9 mouse cellular contexts compared by ENCODE assay signal in the genomic region with DNA sequence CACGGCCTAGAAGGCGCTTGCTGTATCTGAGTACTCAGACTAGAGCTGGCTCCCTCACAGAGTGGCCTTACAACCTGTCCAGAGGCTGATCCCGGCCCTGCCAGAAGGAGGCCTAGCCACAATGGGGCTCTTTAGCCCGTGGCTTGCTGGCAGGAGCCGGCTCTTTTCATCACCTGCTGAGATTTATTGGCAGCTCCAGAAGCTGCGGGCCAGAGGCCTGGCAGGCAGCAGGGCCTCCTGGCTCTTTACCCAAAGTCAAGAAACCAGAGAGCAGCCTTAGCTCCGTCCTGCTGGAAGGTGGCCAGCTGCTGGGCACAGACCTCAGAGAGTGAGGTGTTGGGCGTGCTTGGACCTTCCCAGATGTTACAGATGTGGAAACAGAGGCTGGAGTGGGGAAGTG. TPM values are rescaled to one million over a fixed set of nuclear protein-coding genes. Genes with fewer than 3 reads are reported as not detected.
DNase-seq lines count a peak whose midpoint lies in the region; ATAC-seq lines count a peak whose summit lies in the region.
"Had no signal": no experiment of that assay in that cellular context is flagged by ENCODE, and none has a peak within 500 bp of the region (broad histone marks: within the 10 kb centered on the region; RNA-seq: fewer than 3 reads in every experiment).

No protein-coding gene starts in this region.

- no peak overlapping the region for H3K27ac ChIP-seq in liver, embryonic 12.5 days

- no peak overlapping the region for H3K4me3 ChIP-seq in liver, embryonic 12.5 days

- no peaks in the 10 kb centered on the region for H3K9me3 ChIP-seq in liver, embryonic 12.5 days (replicated peaks)

- 59% methylated on average over 8 of the region's 8 CpGs for WGBS in liver, embryonic 12.5 days (ENCODE audit: insufficient replicate concordance)

- H3K4me1 ChIP-seq in liver, embryonic 12.5 days, result peaks cover 82% of the 10 kb centered on the region

- no peaks in the 10 kb centered on the region for H3K36me3 ChIP-seq in liver, embryonic 12.5 days

- intact Hi-C loops in left cerebral cortex, postnatal 10 days (cut with DNase I), result no loop called here

- no peak overlapping the region for H3K4me2 ChIP-seq in liver, embryonic 12.5 days

- H3K9ac ChIP-seq in liver, embryonic 12.5 days, result no peak overlapping the region

- no peak for ATAC-seq in liver, embryonic 12.5 days

- DNase-seq in left cerebral cortex, postnatal 10 days (ENCODE audit: extremely low spot score in 1 of 2, low spot score in 2 of 2), result peak; percentile 13 to 61
- DNase-seq in left cerebral cortex, adult 8-10 months (ENCODE audit: low spot score in 2 of 2), result no peak
- DNase-seq in adrenal gland, postnatal 25 days, result peak; percentile 66
- peak; percentile 95 for DNase-seq in fibroblast of lung, adult 2 months (ENCODE audit: low read depth)
- peak; percentile 37 for DNase-seq in kidney, postnatal 10 days
- no peak for DNase-seq in layer of hippocampus, adult 9-11 months
- DNase-seq in natural killer cell, adult 2 months (ENCODE audit: low spot score in 2 of 2), result no peak

- no peaks in the 10 kb centered on the region for H3K27me3 ChIP-seq in liver, embryonic 12.5 days (replicated peaks)

RNA-seq across cellular contexts. Expression of gene Laptm5, which starts 6.6 kb away (rescaled TPM):
- total RNA-seq in left cerebral cortex, postnatal 10 days (2021), result 10 to 100 TPM; 30.9 to 31.2 TPM
- 100 to 1,000 TPM in 2 of 4 experiments, 10 to 100 TPM in 2; 37.3 to 127 (median 71.2) TPM for total RNA-seq in left cerebral cortex, adult 8-10 months (2022)
- total RNA-seq in adrenal gland, postnatal 25 days (2021), result 12.1 and 13.6 TPM in 2 replicates
- polyA plus RNA-seq in liver, embryonic 12.5 days (2016; fragmentation: Nextera tagmentation; extraction: Ambion mirVana), result 61.1 and 64.3 TPM in 2 replicates

RNA-seq across cellular contexts. Expression of gene Matn1, which starts 37.9 kb away (rescaled TPM):
- under 1 TPM; 0.56 to 0.63 TPM for total RNA-seq in left cerebral cortex, postnatal 10 days (2021)
- under 1 TPM; 0.48 to 0.86 (median 0.70) TPM for total RNA-seq in left cerebral cortex, adult 8-10 months (2022)
- total RNA-seq in adrenal gland, postnatal 25 days (2021), result not detected in 2 replicates
- 0.12 and 0.17 TPM in 2 replicates for polyA plus RNA-seq in liver, embryonic 12.5 days (2016; fragmentation: Nextera tagmentation; extraction: Ambion mirVana)
- total RNA-seq: liver, adult 2 months had no signal
- polyA plus RNA-seq: liver, adult 2 months had no signal

Comparison
In these comparisons a context has a peak if more than half of its experiments do, and no peak if none do; other contexts are left out.
1. DNase-seq: peak in left cerebral cortex, postnatal 10 days (2 of 2), adrenal gland, postnatal 25 days (single experiment), fibroblast of lung, adult 2 months (single experiment) and kidney, postnatal 10 days (single experiment); none in left cerebral cortex, adult 8-10 months (0 of 2), layer of hippocampus, adult 9-11 months (single experiment) and natural killer cell, adult 2 months (0 of 2).